Mouse (Mus musculus): ENCODE measurements at regions not wholly inside any gene's neighbourhood (a gene's known extent, or its start where the extent isn't known, plus 50 kb on each side); places are given as distances from the start of the nearest gene placed in this dataset.

- no peak overlapping the region for H3K27ac ChIP-seq (ENCODE audit: low read depth)
- H3K9ac ChIP-seq, result no peak overlapping the region
- no peak overlapping the region for H3K4me3 ChIP-seq (ENCODE audit: low read depth, low read length)
- no peak for DNase-seq
- no peak for TF ChIP-seq CTCF (IDR thresholded peaks at IDR 0.05; ENCODE audit: low read depth)
- no peak for ATAC-seq (ENCODE audit: insufficient read depth)
- H3K36me3 ChIP-seq (ENCODE audit: insufficient read depth), result no peaks in the 10 kb centered on the region
- H3K9me3 ChIP-seq (ENCODE audit: low read depth, low read length), result no peaks in the 10 kb centered on the region; the same call in 1 of the 2 replicates
- no peaks in the 10 kb centered on the region for H3K4me1 ChIP-seq (ENCODE audit: insufficient read depth)
- WGBS, result 80% methylated on average over 7 of the region's 7 CpGs
- no peaks in the 10 kb centered on the region for H3K27me3 ChIP-seq (ENCODE audit: insufficient read depth, low read length)
- no peak overlapping the region for H3K4me2 ChIP-seq
Measured at GRCm38 (mm10) chr2:172094159-172094558, 50.9 kb upstream of the Cbln4 start.

- ATAC-seq (ENCODE audit: insufficient read depth) (no peak), DNase-seq (no peak)
- Histone ChIP-seq H3K4me2 (no peak overlapping the region), H3K4me1 (ENCODE audit: insufficient read depth) (no peaks in the 10 kb centered on the region), H3K27ac (ENCODE audit: low read depth) (no peak overlapping the region), H3K27me3 (ENCODE audit: insufficient read depth, low read length) (no peaks in the 10 kb centered on the region), H3K4me3 (ENCODE audit: low read depth, low read length) (no peak overlapping the region), H3K36me3 (ENCODE audit: insufficient read depth) (no peaks in the 10 kb centered on the region), H3K9me3 (ENCODE audit: low read depth, low read length) (no peaks in the 10 kb centered on the region), H3K9ac (no peak overlapping the region)
- WGBS, result 66% methylated on average over 18 of the region's 18 CpGs
- TF ChIP-seq CTCF (IDR thresholded peaks at IDR 0.05; ENCODE audit: low read depth), result no peak
Measured at GRCm38 (mm10) chr2:172103881-172104655, 60.8 kb upstream of the Cbln4 start.

DNA sequence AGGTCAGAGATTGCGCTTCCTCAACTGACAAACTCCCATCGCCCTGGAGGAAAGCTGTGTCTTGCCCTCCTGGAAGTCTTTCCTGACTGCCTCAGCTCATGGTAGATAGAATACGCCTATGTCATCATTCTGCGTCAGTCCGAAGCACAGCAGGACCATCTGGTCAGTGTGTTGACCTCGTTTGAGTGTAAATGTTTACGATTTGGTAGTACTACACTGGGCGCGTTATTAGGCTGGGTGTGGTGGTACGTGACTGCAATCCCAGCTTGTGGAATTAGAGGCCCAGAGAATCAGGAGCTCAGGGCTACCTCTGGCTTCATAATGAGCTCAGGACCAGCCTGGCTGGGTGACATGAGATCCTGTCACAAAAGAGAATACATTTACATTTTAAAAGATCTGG, 62.0 kb upstream of the Cbln4 start:
- no peak overlapping the region for H3K4me2 ChIP-seq

DNA sequence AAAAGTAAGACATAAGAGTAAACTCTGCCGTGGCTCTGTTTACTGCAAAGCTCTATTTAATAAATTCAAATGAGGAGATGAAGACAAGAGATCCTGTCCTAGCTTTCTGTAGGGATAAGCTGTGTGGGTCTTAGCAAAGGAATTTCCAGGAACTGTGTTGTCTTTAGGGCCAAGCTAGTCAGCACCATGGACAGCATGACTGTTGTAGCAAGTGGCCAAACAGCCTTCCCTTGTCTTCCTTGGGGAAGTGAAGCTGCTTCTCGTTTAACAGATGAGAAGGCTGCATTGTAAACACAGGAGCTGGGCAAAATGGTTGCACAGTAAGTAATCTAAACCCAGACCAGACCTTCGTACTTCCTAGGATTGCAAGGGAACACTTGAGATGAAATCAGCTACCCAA, 67.4 kb upstream of the Cbln4 start:
- no peak for ATAC-seq (ENCODE audit: insufficient read depth)
- TF ChIP-seq CTCF (IDR thresholded peaks at IDR 0.05; ENCODE audit: low read depth), result no peak

More for the DNA sequence above, 62.0 kb upstream of the Cbln4 start:
- no peaks in the 10 kb centered on the region for H3K27me3 ChIP-seq (ENCODE audit: insufficient read depth, low read length)
- ATAC-seq (ENCODE audit: insufficient read depth), result peak; percentile 52; the same call in 1 of the 2 replicates
- no peaks in the 10 kb centered on the region for H3K9me3 ChIP-seq (ENCODE audit: low read depth, low read length)
- no peak for TF ChIP-seq CTCF (IDR thresholded peaks at IDR 0.05; ENCODE audit: low read depth)
- WGBS, result 22% methylated on average over 10 of the region's 10 CpGs
- no peaks in the 10 kb centered on the region for H3K36me3 ChIP-seq (ENCODE audit: insufficient read depth)
- no peak overlapping the region for H3K27ac ChIP-seq (ENCODE audit: low read depth)
- DNase-seq, result peak; percentile 37
- H3K4me1 ChIP-seq (ENCODE audit: insufficient read depth), result no peaks in the 10 kb centered on the region
- no peak overlapping the region for H3K9ac ChIP-seq
- H3K4me3 ChIP-seq (ENCODE audit: low read depth, low read length), result no peak overlapping the region

DNA sequence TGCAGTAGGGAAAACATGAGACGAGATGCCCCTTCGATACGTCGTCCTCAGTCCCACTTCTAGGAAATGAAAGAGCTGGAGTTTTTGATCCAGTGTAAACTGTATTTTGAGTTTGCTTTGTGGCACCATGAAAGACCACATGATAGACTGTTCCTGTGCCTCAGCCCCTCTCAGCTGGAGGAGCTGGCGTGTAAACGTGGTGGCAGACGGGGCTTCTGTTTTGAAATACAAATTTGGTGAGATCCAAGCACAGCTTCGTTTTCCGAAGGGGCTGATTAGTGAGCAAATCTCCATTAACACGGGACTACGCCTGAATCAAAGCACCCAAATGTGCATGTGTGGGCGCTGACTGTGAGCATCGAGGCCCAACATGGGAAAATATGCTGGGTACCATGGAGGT, 70.4 kb upstream of the Cbln4 start:
- H3K27ac ChIP-seq (ENCODE audit: low read depth), result no peak overlapping the region
- no peak overlapping the region for H3K9ac ChIP-seq
- DNase-seq (no peak), ATAC-seq (ENCODE audit: insufficient read depth) (no peak)
- H3K36me3 ChIP-seq (ENCODE audit: insufficient read depth), result no peaks in the 10 kb centered on the region
- no peak overlapping the region for H3K4me2 ChIP-seq
- H3K9me3 ChIP-seq (ENCODE audit: low read depth, low read length), result no peaks in the 10 kb centered on the region
- H3K4me3 ChIP-seq (ENCODE audit: low read depth, low read length), result no peak overlapping the region
- WGBS, result 81% methylated on average over 13 of the region's 13 CpGs
- TF ChIP-seq CTCF (IDR thresholded peaks at IDR 0.05; ENCODE audit: low read depth), result no peak
- no peaks in the 10 kb centered on the region for H3K27me3 ChIP-seq (ENCODE audit: insufficient read depth, low read length)
- H3K4me1 ChIP-seq (ENCODE audit: insufficient read depth), result no peaks in the 10 kb centered on the region

More for the DNA sequence above, 67.4 kb upstream of the Cbln4 start:
- H3K4me1 ChIP-seq (ENCODE audit: insufficient read depth), result no peaks in the 10 kb centered on the region
- no peaks in the 10 kb centered on the region for H3K9me3 ChIP-seq (ENCODE audit: low read depth, low read length)
- H3K27ac ChIP-seq (ENCODE audit: low read depth), result no peak overlapping the region
- H3K4me3 ChIP-seq (ENCODE audit: low read depth, low read length), result no peak overlapping the region
- H3K9ac ChIP-seq, result no peak overlapping the region
- no peaks in the 10 kb centered on the region for H3K36me3 ChIP-seq (ENCODE audit: insufficient read depth)
- no peak overlapping the region for H3K4me2 ChIP-seq
- WGBS, result 28% methylated on average over 3 of the region's 3 CpGs
- H3K27me3 ChIP-seq (ENCODE audit: insufficient read depth, low read length), result no peaks in the 10 kb centered on the region
- peak; percentile 88 for DNase-seq

DNA sequence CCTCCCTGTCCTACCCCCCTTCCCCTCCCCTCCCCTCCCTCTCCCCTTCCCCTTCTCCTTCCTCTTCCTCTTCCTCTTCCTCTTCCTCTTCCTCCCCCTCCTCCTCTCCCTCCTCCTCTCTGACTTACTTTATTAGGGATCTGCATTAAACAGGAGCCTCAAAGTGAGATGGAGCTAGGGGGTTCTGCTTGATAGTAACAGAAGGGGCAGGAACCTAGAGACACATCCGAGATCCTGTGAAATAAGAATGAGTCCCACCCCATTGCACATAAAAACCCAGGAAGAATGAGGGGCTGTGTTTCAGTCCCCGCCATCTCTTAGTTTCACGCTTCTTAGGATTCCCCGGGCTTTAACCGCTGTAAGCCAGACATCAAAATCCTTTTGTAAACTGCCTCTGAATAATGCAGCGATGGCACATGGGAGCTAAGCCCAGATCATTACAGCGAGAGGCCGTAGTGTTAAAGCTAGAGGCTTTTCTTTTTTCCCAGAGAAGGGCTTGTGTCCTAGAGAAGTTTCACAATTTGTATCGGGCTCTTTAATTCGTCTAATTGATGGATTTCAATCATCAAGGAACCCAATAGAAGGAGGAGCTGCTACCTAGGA, 72.4 kb upstream of the Cbln4 start:
- H3K27ac ChIP-seq (ENCODE audit: low read depth), result no peak overlapping the region
- no peak overlapping the region for H3K9ac ChIP-seq
- no peak overlapping the region for H3K4me2 ChIP-seq
- TF ChIP-seq CTCF (IDR thresholded peaks at IDR 0.05; ENCODE audit: low read depth), result no peak
- no peaks in the 10 kb centered on the region for H3K36me3 ChIP-seq (ENCODE audit: insufficient read depth)
- no peak for ATAC-seq (ENCODE audit: insufficient read depth)
- H3K4me1 ChIP-seq (ENCODE audit: insufficient read depth), result no peaks in the 10 kb centered on the region
- no peaks in the 10 kb centered on the region for H3K9me3 ChIP-seq (ENCODE audit: low read depth, low read length)
- no peak for DNase-seq
- WGBS, result 73% methylated on average over 10 of the region's 10 CpGs
- no peaks in the 10 kb centered on the region for H3K27me3 ChIP-seq (ENCODE audit: insufficient read depth, low read length)
- H3K4me3 ChIP-seq (ENCODE audit: low read depth, low read length), result no peak overlapping the region

GRCm38 (mm10) chr2:172127517-172127916, 84.3 kb upstream of the Cbln4 start:
- no peaks in the 10 kb centered on the region for H3K4me1 ChIP-seq (ENCODE audit: insufficient read depth)
- WGBS, result 57% methylated on average over 2 of the region's 2 CpGs
- no peak overlapping the region for H3K4me3 ChIP-seq (ENCODE audit: low read depth, low read length)
- ATAC-seq (ENCODE audit: insufficient read depth), result no peak
- H3K27me3 ChIP-seq (ENCODE audit: insufficient read depth, low read length), result no peaks in the 10 kb centered on the region
- no peaks in the 10 kb centered on the region for H3K9me3 ChIP-seq (ENCODE audit: low read depth, low read length)
- H3K9ac ChIP-seq, result no peak overlapping the region
- no peak overlapping the region for H3K27ac ChIP-seq (ENCODE audit: low read depth)
- no peak for DNase-seq
- no peaks in the 10 kb centered on the region for H3K36me3 ChIP-seq (ENCODE audit: insufficient read depth)
- H3K4me2 ChIP-seq, result no peak overlapping the region
- TF ChIP-seq CTCF (IDR thresholded peaks at IDR 0.05; ENCODE audit: low read depth), result no peak
